Mouse (Mus musculus) megakaryocyte, embryonic 14.5 days (primary cell): ENCODE results near the gene Crocc2.

ENCODE experiments used
- FLI1 ChIP-seq: IDR thresholded peaks from 2 replicates; pipeline ENCODE4 v1.6.1; 2012; ENCODE audit warnings: low read length, inconsistent platforms, mixed read lengths
- GATA1 ChIP-seq: IDR thresholded peaks from 3 replicates; pipeline ENCODE4 v1.6.1; 2012; ENCODE audit warnings: mixed read lengths, low read length, inconsistent platforms, borderline replicate concordance

- TF ChIP-seq GATA1, result no peak
- no peak for TF ChIP-seq FLI1
These were observed 28.8 kb upstream of the Crocc2 start for GRCm38 (mm10) chr1:93139713-93140112.
